Mouse (Mus musculus): ENCODE data around the gene AI413582. TPM values are rescaled to one million over a fixed set of nuclear protein-coding genes. Genes with fewer than 3 reads are reported as not detected.

The AI413582 gene
- polyA plus RNA-seq, 1 experiment from 2014 or later, result 39.7 TPM

- no peaks in the 10 kb centered on the region for H3K9me3 ChIP-seq (ENCODE audit: control insufficient read depth, low read length)
- H3K27me3 ChIP-seq (replicated peaks; ENCODE audit: control insufficient read depth, insufficient read depth, low read length), result no peaks in the 10 kb centered on the region
- no peak overlapping the region for H3K4me2 ChIP-seq (ENCODE audit: low read depth, low read length)
- no peak overlapping the region for H3K4me3 ChIP-seq (ENCODE audit: low read length)
- 92% methylated on average over 5 of the region's 5 CpGs for WGBS
- H3K9ac ChIP-seq (ENCODE audit: low read depth, low read length), result no peak overlapping the region
- H3K36me3 ChIP-seq (ENCODE audit: control insufficient read depth, insufficient read depth, low read length), result no peaks in the 10 kb centered on the region
- ATAC-seq, result no peak
- no peak overlapping the region for H3K27ac ChIP-seq (ENCODE audit: low read length)
- peaks cover 14% of the 10 kb centered on the region for H3K4me1 ChIP-seq (ENCODE audit: control insufficient read depth, insufficient read depth, low read length)
These were observed 2.7 kb upstream of the AI413582 start for GRCm38 (mm10) chr17:27568228-27568627.

GRCm38 (mm10) chr17:27565942-27566267 is 349 bp upstream of the AI413582 start:
- Histone ChIP-seq H3K36me3 (ENCODE audit: control insufficient read depth, insufficient read depth, low read length) (no peaks in the 10 kb centered on the region), H3K9ac (ENCODE audit: low read depth, low read length) (peak overlapping the region; percentile 79), H3K4me2 (ENCODE audit: low read depth, low read length) (peak overlapping the region; percentile 80), H3K4me3 (ENCODE audit: low read length) (peak overlapping the region; percentile 73), H3K9me3 (ENCODE audit: control insufficient read depth, low read length) (no peaks in the 10 kb centered on the region), H3K27me3 (replicated peaks; ENCODE audit: control insufficient read depth, insufficient read depth, low read length) (no peaks in the 10 kb centered on the region), H3K27ac (ENCODE audit: low read length) (no peak overlapping the region), H3K4me1 (ENCODE audit: control insufficient read depth, insufficient read depth, low read length) (peaks cover 28% of the 10 kb centered on the region)
- ATAC-seq, result peak; percentile 22
- WGBS, result 1% methylated on average over 13 of the region's 13 CpGs

GRCm38 (mm10) chr17:27564391-27565162 is 979 bp downstream of the AI413582 start:
- ATAC-seq, result no peak
- Histone ChIP-seq H3K36me3 (ENCODE audit: control insufficient read depth, insufficient read depth, low read length) (no peaks in the 10 kb centered on the region), H3K27ac (ENCODE audit: low read length) (0 out of 2 replicates have a peak overlapping the region, but pooled peaks have one; percentile 34), H3K27me3 (replicated peaks; ENCODE audit: control insufficient read depth, insufficient read depth, low read length) (no peaks in the 10 kb centered on the region), H3K9ac (ENCODE audit: low read depth, low read length) (peak overlapping the region; percentile 79), H3K9me3 (ENCODE audit: control insufficient read depth, low read length) (no peaks in the 10 kb centered on the region), H3K4me2 (ENCODE audit: low read depth, low read length) (peak overlapping the region; percentile 80), H3K4me3 (ENCODE audit: low read length) (peak overlapping the region; percentile 73), H3K4me1 (ENCODE audit: control insufficient read depth, insufficient read depth, low read length) (peaks cover 32% of the 10 kb centered on the region)
- 16% methylated on average over 20 of the region's 20 CpGs for WGBS

- ATAC-seq, result no peak
These were observed 1.7 kb downstream of the AI413582 start for GRCm38 (mm10) chr17:27563771-27564244.

GRCm38 (mm10) chr17:27561809-27562526 is 3.6 kb downstream of the AI413582 start:
- no peak overlapping the region for H3K4me2 ChIP-seq (ENCODE audit: low read depth, low read length)
- no peaks in the 10 kb centered on the region for H3K9me3 ChIP-seq (ENCODE audit: control insufficient read depth, low read length)
- no peak overlapping the region for H3K4me3 ChIP-seq (ENCODE audit: low read length)
- 46% methylated on average over 9 of the region's 11 CpGs for WGBS
- H3K27me3 ChIP-seq (replicated peaks; ENCODE audit: control insufficient read depth, insufficient read depth, low read length), result no peaks in the 10 kb centered on the region
- H3K36me3 ChIP-seq (ENCODE audit: control insufficient read depth, insufficient read depth, low read length), result no peaks in the 10 kb centered on the region
- H3K4me1 ChIP-seq (ENCODE audit: control insufficient read depth, insufficient read depth, low read length), result peaks cover 51% of the 10 kb centered on the region
- no peak for ATAC-seq
- peak overlapping the region; percentile 29; the same call in 1 of the 2 replicates for H3K9ac ChIP-seq (ENCODE audit: low read depth, low read length)
- peak overlapping the region; percentile 21; the same call in 1 of the 2 replicates for H3K27ac ChIP-seq (ENCODE audit: low read length)

More at GRCm38 (mm10) chr17:27563771-27564244, 1.7 kb downstream of the AI413582 start:
- no peak overlapping the region for H3K9ac ChIP-seq (ENCODE audit: low read depth, low read length)
- H3K4me3 ChIP-seq (ENCODE audit: low read length), result no peak overlapping the region
- no peak overlapping the region for H3K4me2 ChIP-seq (ENCODE audit: low read depth, low read length)
- no peaks in the 10 kb centered on the region for H3K9me3 ChIP-seq (ENCODE audit: control insufficient read depth, low read length)
- no peak overlapping the region for H3K27ac ChIP-seq (ENCODE audit: low read length)
- WGBS, result 46% methylated on average over 7 of the region's 7 CpGs
- no peaks in the 10 kb centered on the region for H3K27me3 ChIP-seq (replicated peaks; ENCODE audit: control insufficient read depth, insufficient read depth, low read length)
- no peaks in the 10 kb centered on the region for H3K36me3 ChIP-seq (ENCODE audit: control insufficient read depth, insufficient read depth, low read length)
- H3K4me1 ChIP-seq (ENCODE audit: control insufficient read depth, insufficient read depth, low read length), result peaks cover 38% of the 10 kb centered on the region

GRCm38 (mm10) chr17:27560926-27561480 is 4.6 kb downstream of the AI413582 start:
- Histone ChIP-seq H3K36me3 (ENCODE audit: control insufficient read depth, insufficient read depth, low read length) (no peaks in the 10 kb centered on the region), H3K9me3 (ENCODE audit: control insufficient read depth, low read length) (no peaks in the 10 kb centered on the region), H3K4me3 (ENCODE audit: low read length) (no peak overlapping the region), H3K4me1 (ENCODE audit: control insufficient read depth, insufficient read depth, low read length) (peaks cover 48% of the 10 kb centered on the region), H3K9ac (ENCODE audit: low read depth, low read length) (no peak overlapping the region), H3K27me3 (replicated peaks; ENCODE audit: control insufficient read depth, insufficient read depth, low read length) (no peaks in the 10 kb centered on the region), H3K4me2 (ENCODE audit: low read depth, low read length) (no peak overlapping the region), H3K27ac (ENCODE audit: low read length) (no peak overlapping the region)
- WGBS, result 78% methylated on average over 13 of the region's 13 CpGs
- ATAC-seq, result no peak

GRCm38 (mm10) chr17:27559596-27559995 is 6.0 kb downstream of the AI413582 start:
- peak overlapping the region; percentile 83 for H3K4me3 ChIP-seq (ENCODE audit: low read length)
- H3K36me3 ChIP-seq (ENCODE audit: control insufficient read depth, insufficient read depth, low read length), result no peaks in the 10 kb centered on the region
- peak overlapping the region; percentile 92; the same call in 1 of the 2 replicates for H3K9ac ChIP-seq (ENCODE audit: low read depth, low read length)
- H3K4me1 ChIP-seq (ENCODE audit: control insufficient read depth, insufficient read depth, low read length), result peaks cover 53% of the 10 kb centered on the region
- H3K4me2 ChIP-seq (ENCODE audit: low read depth, low read length), result peak overlapping the region; percentile 90
- no peaks in the 10 kb centered on the region for H3K9me3 ChIP-seq (ENCODE audit: control insufficient read depth, low read length)
- no peaks in the 10 kb centered on the region for H3K27me3 ChIP-seq (replicated peaks; ENCODE audit: control insufficient read depth, insufficient read depth, low read length)
- WGBS, result 66% methylated on average over 10 of the region's 12 CpGs
- no peak overlapping the region for H3K27ac ChIP-seq (ENCODE audit: low read length)
- no peak for ATAC-seq

- H3K4me1 ChIP-seq (ENCODE audit: control insufficient read depth, insufficient read depth, low read length), result peaks cover 46% of the 10 kb centered on the region
- H3K27ac ChIP-seq (ENCODE audit: low read length), result peak overlapping the region; percentile 61
- no peaks in the 10 kb centered on the region for H3K27me3 ChIP-seq (replicated peaks; ENCODE audit: control insufficient read depth, insufficient read depth, low read length)
- no peaks in the 10 kb centered on the region for H3K36me3 ChIP-seq (ENCODE audit: control insufficient read depth, insufficient read depth, low read length)
- ATAC-seq, result no peak
- peak overlapping the region; percentile 83 for H3K4me3 ChIP-seq (ENCODE audit: low read length)
- no peaks in the 10 kb centered on the region for H3K9me3 ChIP-seq (ENCODE audit: control insufficient read depth, low read length)
- H3K9ac ChIP-seq (ENCODE audit: low read depth, low read length), result peak overlapping the region; percentile 92
- H3K4me2 ChIP-seq (ENCODE audit: low read depth, low read length), result peak overlapping the region; percentile 90
- WGBS, result 12% methylated on average over 5 of the region's 5 CpGs
These were observed 6.7 kb downstream of the AI413582 start for GRCm38 (mm10) chr17:27558845-27559244.

- Histone ChIP-seq H3K4me3 (ENCODE audit: low read length) (peak overlapping the region; percentile 83), H3K27me3 (replicated peaks; ENCODE audit: control insufficient read depth, insufficient read depth, low read length) (no peaks in the 10 kb centered on the region), H3K27ac (ENCODE audit: low read length) (peak overlapping the region; percentile 96), H3K36me3 (ENCODE audit: control insufficient read depth, insufficient read depth, low read length) (no peaks in the 10 kb centered on the region), H3K4me1 (ENCODE audit: control insufficient read depth, insufficient read depth, low read length) (peaks cover 44% of the 10 kb centered on the region), H3K4me2 (ENCODE audit: low read depth, low read length) (peak overlapping the region; percentile 90), H3K9me3 (ENCODE audit: control insufficient read depth, low read length) (no peaks in the 10 kb centered on the region), H3K9ac (ENCODE audit: low read depth, low read length) (peak overlapping the region; percentile 92)
- ATAC-seq, result no peak
- WGBS, result 6% methylated on average over 14 of the region's 14 CpGs
These were observed 7.5 kb downstream of the AI413582 start for GRCm38 (mm10) chr17:27557927-27558661.

Data from intestine, embryonic 16.5 days (tissue).